Mouse (Mus musculus): Measurements from ENCODE around the gene Rab3a. TPM values are rescaled to one million over a fixed set of nuclear protein-coding genes. Genes with fewer than 3 reads are reported as not detected.

Gene Rab3a
- polyA plus RNA-seq, 1 experiment, result 34.9 TPM

DNA sequence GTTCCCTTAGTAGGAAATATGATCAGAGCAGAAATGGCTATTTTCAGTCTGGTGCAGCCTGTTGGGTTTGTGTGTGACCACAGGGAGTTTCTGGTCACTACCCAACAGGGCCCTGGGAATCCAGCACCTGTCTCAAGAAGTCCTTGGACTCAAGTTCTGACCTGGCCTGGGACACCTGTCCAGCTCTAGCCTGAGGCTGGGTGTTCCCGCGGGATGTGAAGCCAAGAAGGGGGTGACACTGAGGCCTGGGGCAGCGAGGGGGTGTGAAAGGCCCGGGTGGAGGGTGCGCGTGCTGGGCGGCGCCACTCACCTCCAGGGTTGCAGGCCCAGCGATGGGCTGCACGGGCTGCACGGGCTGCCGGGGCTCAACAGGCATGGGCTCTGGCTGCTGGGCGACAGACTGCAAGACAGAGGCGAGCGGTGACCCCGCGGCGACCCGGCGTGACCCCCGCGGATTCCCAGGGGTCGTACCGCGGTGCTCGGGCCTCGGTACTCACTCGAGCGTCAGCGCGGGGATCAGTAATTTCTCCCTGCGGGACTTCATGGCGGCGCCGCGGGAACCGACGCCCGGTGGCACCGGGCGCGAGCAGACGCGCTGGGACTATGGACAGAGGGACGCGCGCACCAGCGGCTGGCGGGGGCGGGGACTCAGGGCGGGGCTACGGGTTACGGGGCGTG is 42.1 kb downstream of the Rab3a start:
- peaks cover 7% of the 10 kb centered on the region for H3K79me2 ChIP-seq (ENCODE audit: control insufficient read depth, insufficient read depth)
- no peaks in the 10 kb centered on the region for H3K36me3 ChIP-seq (ENCODE audit: control insufficient read depth, insufficient read depth)
- H3K4me2 ChIP-seq (ENCODE audit: low read depth), result peak overlapping the region; percentile 86
- peak overlapping the region; percentile 14 for H3ac ChIP-seq (ENCODE audit: control insufficient read depth, insufficient read length)
- peak overlapping the region; percentile 41 for H3K4me3 ChIP-seq
- no peaks in the 10 kb centered on the region for H3K27me3 ChIP-seq (ENCODE audit: control insufficient read depth, insufficient read depth, insufficient read length)
- TF ChIP-seq MAX (IDR thresholded peaks at IDR 0.05; ENCODE audit: low read depth) (no peak), MYOD1 (IDR thresholded peaks at IDR 0.05; ENCODE audit: control insufficient read depth in 1 of 3, insufficient read length in 2 of 3, low read depth in 2 of 3) (peak; percentile 48 to 86 (median 80)), POLR2AphosphoS2 (IDR thresholded peaks at IDR 0.05; ENCODE audit: insufficient read length, low read depth) (peak; percentile 47), REST (IDR thresholded peaks at IDR 0.05; ENCODE audit: insufficient read depth, insufficient read length) (no peak), SRF (IDR thresholded peaks at IDR 0.05; ENCODE audit: control insufficient read depth, insufficient read length, low read depth) (no peak), TCF12 (IDR thresholded peaks at IDR 0.05; ENCODE audit: insufficient read depth, poor library complexity, severe bottlenecking) (peak; percentile 36), POLR2A (IDR thresholded peaks at IDR 0.05; ENCODE audit: insufficient read length, low read depth) (peak; percentile 65), MYOG (IDR thresholded peaks at IDR 0.05; ENCODE audit: control insufficient read depth in 1 of 3, insufficient read depth in 1 of 3, insufficient read length in 2 of 3, low read depth in 2 of 3) (peak; percentile 37 to 89 (median 44))

DNA sequence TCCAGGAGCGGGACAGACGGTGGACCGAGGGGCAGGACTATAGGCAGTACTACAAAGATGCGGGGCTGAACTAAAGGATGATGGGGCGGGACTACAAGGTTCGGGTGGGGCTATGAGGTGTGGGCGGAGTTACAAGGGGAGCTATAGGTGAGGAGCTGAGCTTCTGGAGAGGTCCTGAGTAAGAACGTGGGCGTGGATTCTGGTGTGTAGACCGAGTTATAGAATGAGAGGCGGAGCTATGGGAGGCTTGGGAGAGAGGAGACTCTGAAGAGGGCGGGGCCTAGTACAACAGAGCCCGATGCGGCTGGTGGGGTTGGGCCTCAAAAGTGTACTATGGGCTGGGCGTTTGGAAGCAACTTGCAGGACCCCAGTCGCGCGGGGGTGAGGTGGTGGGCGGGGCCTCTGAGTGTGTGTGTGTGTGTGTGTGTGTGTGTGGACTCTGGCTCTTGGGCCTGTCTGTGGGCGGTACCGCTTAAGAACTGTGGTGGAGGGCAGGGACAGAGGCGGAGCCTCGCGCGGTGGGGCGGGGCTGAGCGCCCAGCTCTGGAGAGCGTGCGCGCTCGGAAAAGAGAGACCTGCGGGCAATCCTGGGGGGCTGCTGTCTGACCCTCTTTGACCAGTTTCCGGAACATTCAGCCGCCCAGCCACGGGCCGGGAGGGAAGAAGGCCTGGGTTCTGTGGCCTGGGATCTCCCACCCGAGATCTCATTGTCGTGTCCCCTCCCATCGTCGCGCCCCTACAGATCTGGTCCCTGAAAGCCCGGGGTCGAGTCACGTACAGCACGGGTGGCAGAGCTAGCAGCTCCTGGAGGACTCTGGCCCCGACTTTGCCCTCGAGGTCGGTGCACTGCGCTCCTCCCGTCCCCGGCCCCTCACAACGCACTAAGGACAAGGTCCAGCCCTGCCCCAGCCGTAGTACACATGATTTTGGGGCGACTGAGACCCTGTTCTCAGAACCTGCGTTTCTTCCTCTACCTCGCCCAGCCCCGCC is 42.9 kb downstream of the Rab3a start:
- Histone ChIP-seq H3K27me3 (ENCODE audit: control insufficient read depth, insufficient read depth, insufficient read length) (no peaks in the 10 kb centered on the region), H3ac (ENCODE audit: control insufficient read depth, insufficient read length) (peak overlapping the region; percentile 14)
- TF ChIP-seq TCF3 (IDR thresholded peaks at IDR 0.05; ENCODE audit: insufficient read length, low read depth), result no peak
- no peak for TF ChIP-seq TCF12 (IDR thresholded peaks at IDR 0.05; ENCODE audit: insufficient read depth, poor library complexity, severe bottlenecking)
- TF ChIP-seq E2F4 (IDR thresholded peaks at IDR 0.05; ENCODE audit: insufficient read depth), result no peak
- no peak for TF ChIP-seq POLR2A (IDR thresholded peaks at IDR 0.05; ENCODE audit: insufficient read length, low read depth)
- TF ChIP-seq SRF (IDR thresholded peaks at IDR 0.05; ENCODE audit: control insufficient read depth, insufficient read length, low read depth), result no peak
- TF ChIP-seq REST (IDR thresholded peaks at IDR 0.05; ENCODE audit: insufficient read depth, insufficient read length), result no peak
- TF ChIP-seq MYOD1 (IDR thresholded peaks at IDR 0.05; ENCODE audit: control insufficient read depth in 1 of 3, insufficient read length in 2 of 3, low read depth in 2 of 3), result peak in 1 of 3 experiments; percentile 23
- no peak for TF ChIP-seq MAX (IDR thresholded peaks at IDR 0.05; ENCODE audit: low read depth)
- no peak for TF ChIP-seq USF1 (IDR thresholded peaks at IDR 0.05; ENCODE audit: low read depth)
- TF ChIP-seq MYOG (IDR thresholded peaks at IDR 0.05; ENCODE audit: control insufficient read depth in 1 of 3, insufficient read depth in 1 of 3, insufficient read length in 2 of 3, low read depth in 2 of 3), result peak in 1 of 3 experiments; percentile 24
- no peak for TF ChIP-seq POLR2AphosphoS2 (IDR thresholded peaks at IDR 0.05; ENCODE audit: insufficient read length, low read depth)

DNA sequence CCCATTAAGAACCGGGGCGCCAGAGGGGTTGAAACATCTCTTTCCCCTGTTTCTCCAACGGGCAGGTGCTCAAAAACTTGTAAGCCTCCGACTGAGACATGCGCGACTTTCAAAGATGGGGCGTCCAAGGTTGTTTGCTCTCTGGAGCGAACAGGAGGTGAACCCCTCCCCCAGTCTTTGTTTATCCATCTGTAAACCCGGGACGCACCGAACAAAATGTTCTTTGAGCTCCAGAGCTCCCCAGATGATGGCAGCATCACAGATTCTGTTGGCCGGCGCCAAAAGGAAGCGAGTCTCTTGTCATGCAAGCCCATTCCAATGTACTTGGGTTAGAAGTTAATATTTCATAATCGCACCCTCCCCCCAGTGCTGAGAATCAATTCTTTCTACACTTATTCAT is 43.8 kb downstream of the Rab3a start:
- Histone ChIP-seq H3K4me3 (peak overlapping the region; percentile 41), H3K27me3 (ENCODE audit: control insufficient read depth, insufficient read depth, insufficient read length) (no peaks in the 10 kb centered on the region)

More for the DNA sequence above, 42.9 kb downstream of the Rab3a start:
- H3K79me2 ChIP-seq (ENCODE audit: control insufficient read depth, insufficient read depth), result no peaks in the 10 kb centered on the region
- peak overlapping the region; percentile 41 for H3K4me3 ChIP-seq
- H3K4me2 ChIP-seq (ENCODE audit: low read depth), result peak overlapping the region; percentile 86
- H3K36me3 ChIP-seq (ENCODE audit: control insufficient read depth, insufficient read depth), result no peaks in the 10 kb centered on the region

DNA sequence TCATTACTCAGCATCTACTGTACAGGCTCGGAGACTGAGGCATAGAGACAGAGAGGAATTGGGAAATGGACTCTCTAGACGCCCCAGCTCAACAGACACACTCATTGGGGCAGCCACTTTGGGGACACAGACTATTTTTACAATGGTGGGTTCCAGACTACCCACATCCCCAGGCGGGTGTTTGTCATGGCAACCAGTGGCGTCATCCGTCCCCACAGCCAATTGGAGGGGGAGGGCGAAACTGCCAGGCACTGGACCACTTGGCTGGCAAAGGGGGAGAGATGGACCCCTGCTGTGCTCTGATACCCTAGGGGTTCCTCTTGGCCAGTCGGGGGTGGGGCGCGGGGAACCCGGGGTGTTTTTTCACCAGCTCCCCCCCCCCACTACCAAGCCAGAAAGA is 46.2 kb downstream of the Rab3a start:
- Histone ChIP-seq H3K4me3 (no peak overlapping the region), H3K4me2 (ENCODE audit: low read depth) (peak overlapping the region; percentile 50), H3K27me3 (ENCODE audit: control insufficient read depth, insufficient read depth, insufficient read length) (no peaks in the 10 kb centered on the region), H3K36me3 (ENCODE audit: control insufficient read depth, insufficient read depth) (no peaks in the 10 kb centered on the region), H3K79me2 (ENCODE audit: control insufficient read depth, insufficient read depth) (no peaks in the 10 kb centered on the region), H3ac (ENCODE audit: control insufficient read depth, insufficient read length) (no peak overlapping the region)
- TF ChIP-seq POLR2A (IDR thresholded peaks at IDR 0.05; ENCODE audit: insufficient read length, low read depth), result no peak
- TF ChIP-seq REST (IDR thresholded peaks at IDR 0.05; ENCODE audit: insufficient read depth, insufficient read length), result no peak
- no peak for TF ChIP-seq USF1 (IDR thresholded peaks at IDR 0.05; ENCODE audit: low read depth)
- TF ChIP-seq TCF3 (IDR thresholded peaks at IDR 0.05; ENCODE audit: insufficient read length, low read depth), result no peak
- no peak for TF ChIP-seq SRF (IDR thresholded peaks at IDR 0.05; ENCODE audit: control insufficient read depth, insufficient read length, low read depth)
- no peak for TF ChIP-seq E2F4 (IDR thresholded peaks at IDR 0.05; ENCODE audit: insufficient read depth)
- TF ChIP-seq MAX (IDR thresholded peaks at IDR 0.05; ENCODE audit: low read depth), result no peak
- no peak for TF ChIP-seq TCF12 (IDR thresholded peaks at IDR 0.05; ENCODE audit: insufficient read depth, poor library complexity, severe bottlenecking)
- no peak for TF ChIP-seq CEBPB (IDR thresholded peaks at IDR 0.05; ENCODE audit: insufficient read depth, poor library complexity, severe bottlenecking)
- no peak for TF ChIP-seq MYOD1 (IDR thresholded peaks at IDR 0.05; ENCODE audit: control insufficient read depth in 1 of 3, insufficient read length in 2 of 3, low read depth in 2 of 3)
- TF ChIP-seq MYOG (IDR thresholded peaks at IDR 0.05; ENCODE audit: control insufficient read depth in 1 of 3, insufficient read depth in 1 of 3, insufficient read length in 2 of 3, low read depth in 2 of 3), result no peak
- no peak for TF ChIP-seq POLR2AphosphoS2 (IDR thresholded peaks at IDR 0.05; ENCODE audit: insufficient read length, low read depth)

More for the DNA sequence above, 43.8 kb downstream of the Rab3a start:
- no peak for TF ChIP-seq CEBPB (IDR thresholded peaks at IDR 0.05; ENCODE audit: insufficient read depth, poor library complexity, severe bottlenecking)
- TF ChIP-seq MYOG (IDR thresholded peaks at IDR 0.05; ENCODE audit: control insufficient read depth in 1 of 3, insufficient read depth in 1 of 3, insufficient read length in 2 of 3, low read depth in 2 of 3), result no peak
- no peak for TF ChIP-seq E2F4 (IDR thresholded peaks at IDR 0.05; ENCODE audit: insufficient read depth)
- no peak for TF ChIP-seq SRF (IDR thresholded peaks at IDR 0.05; ENCODE audit: control insufficient read depth, insufficient read length, low read depth)
- no peak for TF ChIP-seq POLR2A (IDR thresholded peaks at IDR 0.05; ENCODE audit: insufficient read length, low read depth)
- no peak for TF ChIP-seq TCF3 (IDR thresholded peaks at IDR 0.05; ENCODE audit: insufficient read length, low read depth)
- Histone ChIP-seq H3K4me2 (ENCODE audit: low read depth) (peak overlapping the region; percentile 86), H3K36me3 (ENCODE audit: control insufficient read depth, insufficient read depth) (no peaks in the 10 kb centered on the region), H3ac (ENCODE audit: control insufficient read depth, insufficient read length) (no peak overlapping the region), H3K79me2 (ENCODE audit: control insufficient read depth, insufficient read depth) (no peaks in the 10 kb centered on the region)

Measured in myocyte (in vitro differentiated cells).